Mouse (Mus musculus): ENCODE measurements around the gene Fadd.
A peak's percentile ranks its signal among the peaks of the same experiment; 100 is the strongest.

Fadd gene

GRCm38 (mm10) chr7:144572234-144572633 lies 10.0 kb downstream of the Fadd start:
- no peak for DNase-seq

GRCm38 (mm10) chr7:144571598-144571997 lies 10.7 kb downstream of the Fadd start:
- no peak for DNase-seq

GRCm38 (mm10) chr7:144569428-144569827 lies 12.8 kb downstream of the Fadd start:
- peak; percentile 19 for DNase-seq

DNA sequence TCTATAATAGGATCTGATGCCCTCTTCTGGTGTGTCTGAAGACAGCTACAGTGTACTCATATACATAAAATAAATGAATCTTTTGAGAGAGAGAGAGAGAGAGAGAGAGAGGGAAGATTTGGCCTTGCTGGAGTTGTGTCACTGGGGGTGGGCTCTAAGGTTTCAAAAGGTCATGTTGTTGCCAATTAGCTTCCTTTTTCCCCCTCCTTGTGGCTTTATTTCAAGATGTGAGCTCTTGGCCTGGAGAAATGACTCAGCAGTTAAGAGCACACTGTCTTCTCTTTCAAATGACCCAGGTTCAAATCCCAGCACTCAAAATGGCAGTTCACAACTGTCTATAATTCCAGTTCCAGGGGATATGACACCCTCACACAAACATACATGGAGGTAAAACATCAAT lies 14.2 kb downstream of the Fadd start:
- DNase-seq: no peak

DNA sequence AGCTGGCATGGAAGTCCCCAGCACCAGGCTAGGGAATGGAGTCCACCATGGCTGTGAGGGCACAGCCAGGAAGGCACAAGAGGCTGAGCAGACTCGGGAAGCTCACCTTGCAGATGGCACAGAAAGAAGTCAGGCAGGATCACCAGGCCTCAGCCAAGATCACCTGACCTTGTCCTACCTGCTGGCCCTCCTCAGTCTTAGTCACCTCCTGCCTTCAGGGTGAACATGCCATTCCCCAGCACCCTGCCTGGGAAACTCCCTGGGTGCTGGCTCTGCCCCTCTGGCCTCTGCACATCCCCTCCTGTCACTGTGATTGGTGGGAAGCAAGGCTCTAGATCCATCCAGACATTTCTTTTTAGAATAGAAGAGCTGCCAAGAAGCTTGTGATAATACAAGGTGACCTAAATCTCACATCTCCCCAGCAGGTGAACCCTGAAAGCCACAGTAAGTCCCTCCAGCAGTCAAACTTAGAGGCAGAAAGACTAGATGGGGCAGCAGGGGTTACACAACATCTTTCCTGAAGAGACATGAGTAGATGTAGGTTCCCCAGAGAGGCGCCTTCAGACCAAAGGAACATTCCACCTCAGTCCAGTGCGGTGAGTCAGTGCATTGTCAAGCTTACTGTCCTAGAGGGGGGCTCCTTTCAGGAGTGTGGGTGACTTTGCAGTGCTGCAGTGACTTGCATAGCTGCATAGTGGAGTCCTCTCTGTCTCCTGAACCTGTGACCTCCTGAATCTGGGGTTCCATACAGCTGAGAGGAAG lies 15.2 kb downstream of the Fadd start:
- no peak for DNase-seq

GRCm38 (mm10) chr7:144563456-144564155 lies 18.7 kb downstream of the Fadd start:
- no peak for DNase-seq

DNA sequence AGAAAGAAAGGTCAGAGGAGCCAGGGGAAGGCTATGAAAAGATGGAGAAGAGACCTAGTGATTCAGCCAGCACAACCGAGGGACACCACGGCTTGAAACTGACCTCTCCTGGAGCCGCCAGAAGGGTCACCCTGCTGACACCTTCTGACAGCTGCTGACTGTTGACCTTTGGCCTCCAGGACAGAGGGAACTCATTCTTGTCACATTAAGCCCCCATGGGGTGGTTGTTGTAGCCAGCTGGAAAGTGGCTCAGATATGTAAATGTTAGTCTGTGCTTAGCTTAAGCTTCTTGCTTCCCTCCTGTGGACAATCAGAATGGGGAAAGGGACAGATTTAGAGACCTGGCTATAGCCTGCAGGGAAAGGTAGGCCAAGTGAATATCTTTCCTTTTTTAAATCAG lies 20.2 kb downstream of the Fadd start:
- DNase-seq: no peak

GRCm38 (mm10) chr7:144560594-144560993 lies 21.7 kb downstream of the Fadd start:
- no peak for DNase-seq

GRCm38 (mm10) chr7:144558552-144558951 lies 23.7 kb downstream of the Fadd start:
- no peak for DNase-seq

GRCm38 (mm10) chr7:144554123-144554472 lies 28.2 kb downstream of the Fadd start:
- DNase-seq: no peak

DNA sequence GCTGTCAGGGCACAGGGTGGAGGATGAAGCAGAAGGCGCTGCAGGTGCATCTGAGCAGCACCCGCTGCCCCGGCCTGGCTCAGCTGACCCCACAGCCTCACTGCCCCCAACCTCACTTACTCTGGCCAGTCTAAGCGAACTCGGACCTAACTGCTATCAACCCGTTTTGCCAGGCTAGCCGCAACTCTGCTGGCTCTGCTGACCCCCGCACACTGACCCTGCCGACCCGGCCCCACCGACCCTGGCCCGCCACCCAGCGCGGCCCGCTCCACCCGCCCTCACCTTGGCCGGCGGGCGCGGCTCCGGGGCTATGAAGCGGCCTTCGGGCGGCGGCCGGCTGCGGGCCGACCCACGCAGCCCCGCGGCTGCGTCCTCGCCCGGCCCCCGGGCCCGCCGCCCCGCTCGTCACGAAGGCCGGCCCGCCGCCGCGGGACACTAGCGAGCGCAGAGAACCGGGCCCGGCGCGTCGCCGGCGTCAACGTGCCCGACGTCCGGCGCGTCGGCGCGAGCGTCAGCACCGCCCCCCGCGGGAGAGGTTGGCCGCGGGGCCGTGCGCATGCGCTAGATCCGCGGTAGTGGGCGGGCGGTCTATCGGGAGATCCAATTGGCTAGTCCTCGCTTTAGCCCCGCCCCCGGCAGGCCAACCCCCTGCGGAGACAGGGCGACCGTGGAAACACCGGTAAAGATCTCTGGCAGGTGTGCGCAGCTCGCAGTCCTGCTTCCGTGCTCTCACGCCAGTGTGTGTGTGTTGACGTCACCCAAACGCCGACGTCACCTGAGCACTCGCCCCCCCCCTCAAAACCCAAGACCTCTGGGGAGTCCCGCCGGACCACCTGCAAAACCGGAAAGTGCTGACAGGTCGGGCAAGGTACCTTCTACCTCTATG lies 28.8 kb downstream of the Fadd start, which contains the start of gene Ppfia1:
Gene Ppfia1, minus strand, starts transcription at position 493 of the 886 bp plus-strand sequence.
- DNase-seq: peak; percentile 98

DNA sequence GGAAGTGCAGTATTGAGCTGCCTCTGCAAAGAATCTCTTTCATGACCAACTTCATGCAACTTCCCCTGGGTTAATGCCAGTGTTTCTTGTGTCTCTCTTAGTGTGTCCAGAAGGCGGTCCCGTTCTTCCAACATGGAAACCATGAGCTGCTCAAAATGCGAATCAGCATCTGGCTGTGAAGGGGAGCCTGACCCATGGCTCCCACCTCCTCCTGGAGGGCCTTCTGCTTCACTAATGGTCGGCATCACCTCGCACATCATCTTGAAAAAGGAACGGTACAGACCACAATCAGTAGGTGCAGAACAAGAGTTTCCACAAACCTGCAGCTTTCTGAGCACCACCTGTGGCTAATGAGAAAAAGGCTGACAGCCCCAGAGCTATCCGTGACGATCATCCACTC lies 30.0 kb downstream of the Fadd start:
- DNase-seq: no peak

DNA sequence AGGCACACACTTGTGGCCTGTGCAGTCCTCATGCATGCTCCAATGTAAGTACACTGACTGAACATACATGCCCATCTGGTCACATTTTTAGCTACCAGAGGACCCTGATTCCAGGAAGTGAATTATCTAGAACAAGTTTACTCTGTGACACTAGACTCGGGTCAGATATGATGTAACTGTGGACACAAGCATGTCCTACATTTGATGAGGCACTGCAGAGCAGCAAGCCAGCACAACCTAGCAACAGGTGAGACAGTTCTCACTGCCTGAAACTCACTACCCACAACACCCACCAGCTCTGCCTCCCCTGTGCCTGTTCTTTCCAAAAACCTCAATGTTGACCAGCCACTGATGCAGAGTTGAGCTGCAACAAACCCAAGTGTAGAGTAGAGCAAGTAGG lies 31.5 kb downstream of the Fadd start:
- no peak for DNase-seq

- no peak for DNase-seq
Measured at GRCm38 (mm10) chr7:144549904-144550566, 32.2 kb downstream of the Fadd start.

DNA sequence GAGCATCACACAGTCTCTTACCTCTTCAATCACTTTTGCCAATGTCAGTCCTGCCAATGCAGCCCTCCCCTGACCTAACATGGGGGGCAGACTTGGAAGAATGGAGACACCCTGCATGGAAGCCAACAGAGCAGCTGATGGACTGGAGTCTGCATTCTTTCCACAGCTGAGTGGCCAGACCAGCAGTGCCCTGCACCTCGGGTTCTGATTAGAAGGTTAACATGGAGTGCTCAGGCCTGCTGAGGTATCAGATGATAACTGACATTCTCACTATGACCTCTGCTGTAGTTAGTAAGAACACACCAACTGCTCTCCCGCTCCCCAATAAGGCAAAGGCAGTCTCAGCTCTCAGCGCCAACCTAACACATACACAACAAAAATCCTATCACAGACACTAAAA lies 37.0 kb downstream of the Fadd start:
- no peak for DNase-seq

DNA sequence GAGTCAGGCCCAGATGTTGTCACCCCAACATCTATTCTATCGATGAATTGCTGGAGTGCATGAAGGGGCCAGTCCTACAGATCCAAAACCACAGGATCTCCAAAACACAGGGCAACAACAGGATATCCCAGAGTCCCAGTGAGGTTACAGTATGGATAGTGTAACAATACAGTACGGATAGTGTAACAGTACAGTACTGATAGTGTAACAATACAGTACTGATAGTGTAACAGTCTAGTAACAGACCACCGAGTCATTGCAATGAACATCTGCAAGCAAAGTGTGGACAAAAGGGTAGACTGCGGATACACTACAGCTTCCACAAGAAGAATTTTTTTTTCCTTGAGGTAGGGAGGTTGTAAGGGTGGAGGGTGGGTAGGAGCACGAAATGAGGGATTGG lies 40.9 kb downstream of the Fadd start:
- DNase-seq: no peak

GRCm38 (mm10) chr7:144539146-144539545 lies 43.1 kb downstream of the Fadd start:
- DNase-seq: no peak

GRCm38 (mm10) chr7:144538030-144538644 lies 44.1 kb downstream of the Fadd start:
- DNase-seq: no peak

GRCm38 (mm10) chr7:144536367-144536766 lies 45.9 kb downstream of the Fadd start:
- no peak for DNase-seq

DNA sequence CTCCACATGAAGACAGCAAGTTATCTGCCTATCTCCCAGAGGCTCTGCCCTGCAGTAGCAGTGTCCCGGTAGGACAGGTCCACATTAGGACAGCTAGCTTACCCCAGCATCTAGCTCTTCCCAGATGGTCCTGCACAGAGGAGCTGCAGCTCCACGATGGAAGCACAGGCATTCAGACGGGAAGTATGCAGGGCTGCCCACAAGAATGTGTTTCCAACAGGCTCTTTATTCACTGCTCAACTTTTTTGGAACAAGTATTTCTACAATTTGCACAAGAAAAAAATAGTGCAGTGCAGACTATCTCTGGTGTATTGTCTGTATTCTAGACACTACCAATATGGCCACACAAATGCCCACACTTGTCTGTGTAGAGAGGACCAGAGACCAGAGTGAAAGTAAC lies 47.5 kb downstream of the Fadd start:
- no peak for DNase-seq

DNA sequence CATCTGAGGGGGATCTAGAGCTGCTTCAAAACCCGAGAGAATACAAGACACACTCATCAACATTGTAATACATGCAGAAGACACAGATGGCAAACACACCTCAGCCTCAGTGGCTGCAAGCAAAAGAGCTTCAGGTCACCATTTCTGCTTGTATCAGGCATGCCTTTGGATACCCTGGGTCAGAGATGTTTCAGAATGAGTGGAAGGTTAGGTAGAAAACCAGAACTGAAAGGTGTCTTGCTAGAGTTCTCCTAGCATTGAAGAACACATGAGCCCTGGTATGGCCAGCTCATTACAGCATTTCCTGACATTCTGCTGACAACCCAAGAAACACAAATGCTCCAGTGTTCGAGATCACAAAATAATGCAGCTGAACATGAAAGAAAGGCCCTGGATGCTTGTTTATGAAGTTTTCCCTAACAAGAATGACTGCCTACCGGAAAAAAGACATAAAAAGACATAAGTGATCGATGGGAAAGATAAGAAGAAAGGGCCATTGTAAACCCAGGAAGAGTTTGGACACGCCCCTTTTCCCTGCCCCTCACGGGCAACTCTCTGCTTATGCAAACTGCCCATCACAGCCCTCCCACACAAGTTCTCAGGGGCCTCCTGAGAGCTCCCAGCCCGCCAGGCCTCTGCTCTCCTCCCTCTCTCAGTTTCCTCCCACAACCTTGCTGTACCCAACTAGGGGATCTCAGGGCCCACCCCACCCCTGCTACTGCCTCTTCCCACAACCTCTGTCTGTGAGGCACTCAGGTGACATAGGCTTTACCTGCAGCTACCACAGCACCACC lies 50.5 kb downstream of the Fadd start:
- no peak for DNase-seq

DNA sequence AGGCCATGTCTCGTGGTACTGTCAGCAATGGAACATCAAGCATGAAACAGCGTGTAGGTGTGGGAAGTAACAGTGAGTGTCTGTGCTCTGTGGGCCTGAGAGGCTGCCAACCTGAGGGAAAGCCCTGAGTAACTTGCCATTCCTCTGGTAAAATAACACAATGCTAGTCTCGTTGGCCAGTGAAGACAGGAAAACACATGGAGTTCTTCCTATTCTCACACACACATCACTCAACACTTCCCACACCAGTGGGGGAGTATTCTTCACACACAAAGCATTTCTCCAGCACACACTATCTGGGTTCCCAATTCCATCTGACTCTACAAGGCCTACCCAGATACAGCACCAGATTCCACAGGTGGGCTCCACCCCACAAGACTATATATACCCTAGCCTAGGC lies 52.4 kb downstream of the Fadd start:
- no peak for DNase-seq
